Mouse (Mus musculus) limb, embryonic 14.5 days (tissue): ENCODE results near the gene Ivd. TPM values are rescaled to one million over a fixed set of nuclear protein-coding genes. Genes with fewer than 3 reads are reported as not detected.
A peak's percentile ranks its signal among the peaks of the same experiment; 100 is the strongest.

ENCODE experiments used
- ATAC-seq: fragments of 200-750 bp; cut with Nextera tagmentation; 2 replicates; pipeline ENCODE4 v1.8.0; 2017; ENCODE audit warnings: low read depth, moderate number of reproducible peaks, moderate TSS enrichment; ENCODE audit not compliant: low FRiP score
- DNase-seq: peaks from one replicate; pipeline ENCODE4 v3.0.0-alpha.2; 2015; ENCODE audit warnings: low spot score
- H3K27ac ChIP-seq: fragments of 300-500 bp; sonication (generic); replicated peaks from 2 replicates; pipeline ENCODE4 v1.5.1; 2014; ENCODE audit warnings: low read depth, mild to moderate bottlenecking, low read length, moderate library complexity, mixed read lengths
- H3K27me3 ChIP-seq: fragments of 300-500 bp; sonication (generic); 2 replicates; pipeline ENCODE4 v1.6.1; 2014; ENCODE audit warnings: low read length, mixed read lengths; ENCODE audit not compliant: control insufficient read depth, insufficient read depth
- H3K36me3 ChIP-seq: fragments of 300-500 bp; sonication (generic); 2 replicates; pipeline ENCODE4 v1.6.1; 2014; ENCODE audit warnings: mild to moderate bottlenecking, low read length, moderate library complexity, mixed read lengths; ENCODE audit not compliant: control insufficient read depth, insufficient read depth
- H3K4me1 ChIP-seq: fragments of 300-500 bp; sonication (generic); 2 replicates; pipeline ENCODE4 v1.6.1; 2014; ENCODE audit warnings: antibody characterized with exemption, low read length, mixed read lengths; ENCODE audit not compliant: control insufficient read depth, insufficient read depth
- H3K4me2 ChIP-seq: fragments of 300-500 bp; sonication (generic); replicated peaks from 2 replicates; pipeline ENCODE4 v1.6.1; 2014; ENCODE audit warnings: low read depth, mild to moderate bottlenecking, low read length, moderate library complexity; ENCODE audit not compliant: severe bottlenecking
- H3K4me3 ChIP-seq: fragments of 300-500 bp; sonication (generic); replicated peaks from 2 replicates; pipeline ENCODE4 v1.5.1; 2014; ENCODE audit warnings: low read length
- H3K9ac ChIP-seq: fragments of 300-500 bp; sonication (generic); 2 replicates; pipeline ENCODE4 v1.6.1; 2014; ENCODE audit warnings: mild to moderate bottlenecking, low read depth, low read length, moderate library complexity; ENCODE audit not compliant: severe bottlenecking
- H3K9me3 ChIP-seq: fragments of 300-500 bp; sonication (generic); 2 replicates; pipeline ENCODE4 v1.6.1; 2016; ENCODE audit warnings: low read length; ENCODE audit not compliant: control insufficient read depth
- POLR2A ChIP-seq: fragments of 200-500 bp; IDR thresholded peaks from 2 replicates; pipeline ENCODE4 v1.8.0; 2012; ENCODE audit warnings: inconsistent platforms, mild to moderate bottlenecking, moderate library complexity, borderline replicate concordance; ENCODE audit not compliant: insufficient read depth, insufficient read length; ENCODE audit errors: extremely low read depth
- WGBS: fragments of 180-500 bp; shearing (Covaris S2); extraction: QIAGEN DNeasy Blood & Tissue Kit; methylation state at CpG from one replicate; pipeline ENCODE4 v1.1.7; 2014; 5-methylcytosine and 5-hydroxymethylcytosine counted together
- polyA plus RNA-seq, 2 experiments: library from polyadenylated mRNA; depleted of rRNA in 1 of 2; stranded (reverse) in 1 of 2; unstranded in 1 of 2; fragments of >200 nt; fragmentation: Nextera tagmentation in 1 of 2; extraction: Ambion mirVana in 1 of 2; gene quantifications; 2 replicates each; pipeline versions ENCODE4 v1.2.1 to v1.2.3; 2012 to 2014

The Ivd gene
- polyA plus RNA-seq, 2 experiments, result 58.1 to 100 TPM

GRCm38 (mm10) chr2:118926998-118927739 lies 65.4 kb downstream of the Ivd start:
- DNase-seq (no peak), ATAC-seq (no peak)
- peak overlapping the region; percentile 84 for H3K9ac ChIP-seq
- peak overlapping the region; percentile 93 for H3K4me2 ChIP-seq
- H3K4me3 ChIP-seq, result peak overlapping the region; percentile 87
- H3K9me3 ChIP-seq, result no peaks in the 10 kb centered on the region
- H3K27ac ChIP-seq, result peak overlapping the region; percentile 58
- 22% methylated on average over 31 of the region's 31 CpGs for WGBS
- no peaks in the 10 kb centered on the region for H3K27me3 ChIP-seq
- no peak for TF ChIP-seq POLR2A
- peaks cover 12% of the 10 kb centered on the region for H3K4me1 ChIP-seq
- peaks cover 12% of the 10 kb centered on the region for H3K36me3 ChIP-seq

Other genes starting within 250 kb of the Ivd start
- gene Pak6, start 198.7 kb upstream of the Ivd start, polyA plus RNA-seq (2012; rRNA removed), result 4.8 and 5.5 TPM in 2 replicates
- 3.8 and 4.6 TPM in 2 replicates for gene Pak6, start 198.7 kb upstream of the Ivd start, polyA plus RNA-seq (2014; fragmentation: Nextera tagmentation; extraction: Ambion mirVana)
- 0.08 and 0.10 TPM in 2 replicates for gene Ankrd63, start 158.0 kb upstream of the Ivd start, polyA plus RNA-seq (2012; rRNA removed)
- 0.07 TPM in 1 of 2 replicates, not detected in the other for gene Ankrd63, start 158.0 kb upstream of the Ivd start, polyA plus RNA-seq (2014; fragmentation: Nextera tagmentation; extraction: Ambion mirVana)
- gene Plcb2, start 133.5 kb upstream of the Ivd start, polyA plus RNA-seq (2012; rRNA removed), result 2.0 and 2.1 TPM in 2 replicates
- gene Plcb2, start 133.5 kb upstream of the Ivd start, polyA plus RNA-seq (2014; fragmentation: Nextera tagmentation; extraction: Ambion mirVana), result 0.74 and 0.82 TPM in 2 replicates
- gene Inafm2, start 116.2 kb upstream of the Ivd start, polyA plus RNA-seq (2012; rRNA removed), result 7.9 and 8.0 TPM in 2 replicates
- 24.4 and 27.9 TPM in 2 replicates for gene Inafm2, start 116.2 kb upstream of the Ivd start, polyA plus RNA-seq (2014; fragmentation: Nextera tagmentation; extraction: Ambion mirVana)
- 1.7 and 1.8 TPM in 2 replicates for gene Ccdc9b, start 99.3 kb upstream of the Ivd start, polyA plus RNA-seq (2012; rRNA removed)
- 0.88 and 1.4 TPM in 2 replicates for gene Ccdc9b, start 99.3 kb upstream of the Ivd start, polyA plus RNA-seq (2014; fragmentation: Nextera tagmentation; extraction: Ambion mirVana)
- gene Phgr1, start 89.2 kb upstream of the Ivd start, polyA plus RNA-seq (2012; rRNA removed), result 1.00 TPM in 1 of 2 replicates, not detected in the other
- gene Phgr1, start 89.2 kb upstream of the Ivd start, polyA plus RNA-seq (2014; fragmentation: Nextera tagmentation; extraction: Ambion mirVana), result not detected in 2 replicates
- 0.16 and 0.17 TPM in 2 replicates for gene Disp2, start 82.2 kb upstream of the Ivd start, polyA plus RNA-seq (2012; rRNA removed)
- gene Disp2, start 82.2 kb upstream of the Ivd start, polyA plus RNA-seq (2014; fragmentation: Nextera tagmentation; extraction: Ambion mirVana), result 0.03 TPM in 1 of 2 replicates, not detected in the other
- gene Knstrn, start 48.0 kb upstream of the Ivd start, polyA plus RNA-seq (2012; rRNA removed), result 40.1 and 67.0 TPM in 2 replicates
- gene Knstrn, start 48.0 kb upstream of the Ivd start, polyA plus RNA-seq (2014; fragmentation: Nextera tagmentation; extraction: Ambion mirVana), result 81.3 and 89.2 TPM in 2 replicates
- gene Bahd1, start 38.4 kb downstream of the Ivd start, polyA plus RNA-seq (2012; rRNA removed), result 14.1 and 16.5 TPM in 2 replicates
- 1.5 and 1.8 TPM in 2 replicates for gene Bahd1, start 38.4 kb downstream of the Ivd start, polyA plus RNA-seq (2014; fragmentation: Nextera tagmentation; extraction: Ambion mirVana)
- 59.5 and 73.9 TPM in 2 replicates for gene Chst14, start 64.5 kb downstream of the Ivd start, polyA plus RNA-seq (2012; rRNA removed)
- gene Chst14, start 64.5 kb downstream of the Ivd start, polyA plus RNA-seq (2014; fragmentation: Nextera tagmentation; extraction: Ambion mirVana), result 56.6 and 65.3 TPM in 2 replicates
- 13.5 and 14.6 TPM in 2 replicates for gene Ccdc32, start 167.4 kb downstream of the Ivd start, polyA plus RNA-seq (2012; rRNA removed)
- gene Ccdc32, start 167.4 kb downstream of the Ivd start, polyA plus RNA-seq (2014; fragmentation: Nextera tagmentation; extraction: Ambion mirVana), result 21.5 and 23.5 TPM in 2 replicates
- 6.0 and 6.2 TPM in 2 replicates for gene Rpusd2, start 172.8 kb downstream of the Ivd start, polyA plus RNA-seq (2012; rRNA removed)
- 3.6 and 3.8 TPM in 2 replicates for gene Rpusd2, start 172.8 kb downstream of the Ivd start, polyA plus RNA-seq (2014; fragmentation: Nextera tagmentation; extraction: Ambion mirVana)
- 3.6 and 5.5 TPM in 2 replicates for gene Knl1, start 185.2 kb downstream of the Ivd start, polyA plus RNA-seq (2012; rRNA removed)
- gene Knl1, start 185.2 kb downstream of the Ivd start, polyA plus RNA-seq (2014; fragmentation: Nextera tagmentation; extraction: Ambion mirVana), result 34.5 and 37.1 TPM in 2 replicates